Mouse (Mus musculus): ENCODE measurements around the gene Tom1l1.

The Tom1l1 gene

DNA sequence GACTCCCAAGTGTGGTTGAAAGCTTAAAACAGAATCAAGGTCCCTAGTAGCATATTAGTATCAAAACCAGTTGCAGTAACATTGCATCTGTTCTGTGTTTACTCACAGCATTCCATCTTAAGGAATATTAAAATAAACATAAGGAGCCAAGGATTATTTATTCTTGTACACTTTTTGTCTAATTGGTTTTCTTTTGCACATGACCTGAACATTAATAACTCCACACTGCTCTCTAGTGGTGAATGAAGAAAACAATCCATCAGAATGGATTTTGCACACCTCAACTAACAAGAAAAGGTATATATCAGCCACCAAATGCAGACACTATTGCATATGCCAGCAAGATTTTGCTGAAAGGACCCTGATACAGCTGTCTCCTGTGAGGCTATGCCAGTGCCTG lies 71.7 kb downstream of the Tom1l1 start:
- peak; percentile 61 for DNase-seq (ENCODE audit: low read depth, low spot score)

DNA sequence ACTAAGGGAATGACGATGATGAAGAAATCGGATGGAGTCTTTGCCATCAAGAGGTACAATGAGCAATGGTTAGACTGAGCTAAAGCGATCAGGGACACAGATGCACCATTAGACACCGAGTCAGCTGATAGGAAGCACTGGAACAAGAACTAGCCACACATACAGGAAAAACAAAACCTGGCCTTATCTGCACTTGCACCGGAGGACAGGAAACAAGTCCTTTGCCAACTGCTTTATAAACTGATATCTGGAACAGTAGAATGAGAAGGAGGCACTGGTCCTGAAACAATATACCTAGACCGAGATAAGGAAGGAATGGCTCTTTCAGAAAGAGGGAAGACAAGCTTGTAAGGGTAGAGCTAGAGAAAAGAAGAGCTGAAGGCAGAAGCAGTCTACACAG lies 73.4 kb downstream of the Tom1l1 start:
- DNase-seq (ENCODE audit: low read depth, low spot score): no peak

- DNase-seq (ENCODE audit: low read depth, low spot score): no peak
Measured at GRCm38 (mm10) chr11:90612118-90612517, 76.0 kb downstream of the Tom1l1 start.

GRCm38 (mm10) chr11:90603066-90603465 lies 85.1 kb downstream of the Tom1l1 start:
- no peak for DNase-seq (ENCODE audit: low read depth, low spot score)

DNA sequence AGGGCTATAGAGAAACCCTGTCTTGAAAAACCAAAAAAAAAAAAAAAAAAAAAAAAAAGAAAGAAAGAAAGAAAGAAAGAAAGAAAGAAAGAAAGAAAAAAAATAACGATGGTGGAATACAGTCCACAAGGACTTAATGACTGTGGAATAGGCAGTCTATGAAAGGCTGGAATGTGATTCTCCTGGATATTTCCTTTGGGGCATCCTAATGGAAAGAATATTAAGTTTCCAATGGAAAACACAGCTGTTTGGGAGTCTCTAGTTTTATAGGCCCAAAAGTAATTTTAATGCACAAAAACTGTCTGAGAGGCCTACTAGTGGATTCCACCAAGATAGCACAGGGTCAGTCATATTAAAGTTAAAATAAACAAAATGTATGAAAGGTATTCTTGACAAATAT lies 92.3 kb downstream of the Tom1l1 start:
- DNase-seq (ENCODE audit: low read depth, low spot score): no peak
